Mouse (Mus musculus): ENCODE measurements at regions not wholly inside any gene's neighbourhood (a gene's known extent, or its start where the extent isn't known, plus 50 kb on each side); places are given as distances from the start of the nearest gene placed in this dataset.
"Not testable (repeated sequence)": the region's sequence is repeated elsewhere in the genome, so short reads cannot be mapped to it uniquely, and the experiment has no call there.

GRCm38 (mm10) chr11:121894801-121895200 lies 64.8 kb downstream of the Ptchd3 start:
- DNase-seq = no peak

GRCm38 (mm10) chr11:121904393-121904792 lies 74.3 kb downstream of the Ptchd3 start:
- DNase-seq = not testable (repeated sequence)

- not testable (repeated sequence) for DNase-seq
These were observed 94.6 kb downstream of the Ptchd3 start for GRCm38 (mm10) chr11:121924631-121925030.

- DNase-seq = peak; percentile 5
These were observed 95.0 kb downstream of the Ptchd3 start for GRCm38 (mm10) chr11:121925043-121925442.

- not testable (repeated sequence) for DNase-seq
These were observed 121.7 kb downstream of the Ptchd3 start for GRCm38 (mm10) chr11:121951726-121952125.

- DNase-seq = peak; percentile 13
These were observed 126.6 kb downstream of the Ptchd3 start for GRCm38 (mm10) chr11:121956367-121957235.

GRCm38 (mm10) chr11:121958735-121959134 lies 128.7 kb downstream of the Ptchd3 start:
- DNase-seq = not testable (repeated sequence)

- DNase-seq = not testable (repeated sequence)
These were observed 134.1 kb downstream of the Ptchd3 start for GRCm38 (mm10) chr11:121964111-121964510.

GRCm38 (mm10) chr11:121965911-121966310 lies 135.9 kb downstream of the Ptchd3 start:
- not testable (repeated sequence) for DNase-seq
